Mouse (Mus musculus) embryo, embryonic 11.5 days (tissue): Measurements from ENCODE around the gene Dstn.

Experiments
- DNase-seq: peaks from one replicate; pipeline ENCODE4 v3.0.0-alpha.2; 2012; ENCODE audit warnings: low read depth, low spot score

The Dstn gene

GRCm38 (mm10) chr2:143915600-143916135 lies 548 bp downstream of the Dstn start:
- DNase-seq, result peak; percentile 32

GRCm38 (mm10) chr2:143916229-143916628 lies 1.1 kb downstream of the Dstn start:
- no peak for DNase-seq

- DNase-seq, result no peak
Observed at GRCm38 (mm10) chr2:143917622-143918021, 2.5 kb downstream of the Dstn start.

GRCm38 (mm10) chr2:143918831-143919502 lies 3.8 kb downstream of the Dstn start:
- DNase-seq, result no peak

- DNase-seq, result no peak
Observed at GRCm38 (mm10) chr2:143924085-143924484, 9.0 kb downstream of the Dstn start.

- no peak for DNase-seq
Observed at GRCm38 (mm10) chr2:143925826-143926225, 10.7 kb downstream of the Dstn start.

- no peak for DNase-seq
Observed at GRCm38 (mm10) chr2:143929607-143930311, 14.6 kb downstream of the Dstn start.

- DNase-seq, result no peak
Observed at GRCm38 (mm10) chr2:143932340-143932873, 17.3 kb downstream of the Dstn start.

GRCm38 (mm10) chr2:143933516-143933915 lies 18.4 kb downstream of the Dstn start:
- DNase-seq, result no peak

- no peak for DNase-seq
Observed at GRCm38 (mm10) chr2:143934439-143934838, 19.3 kb downstream of the Dstn start.

GRCm38 (mm10) chr2:143937861-143938260 lies 22.7 kb downstream of the Dstn start:
- DNase-seq, result no peak

- DNase-seq, result no peak
Observed at GRCm38 (mm10) chr2:143940406-143940805, 25.3 kb downstream of the Dstn start.

- DNase-seq, result no peak
Observed at GRCm38 (mm10) chr2:143944796-143945195, 29.7 kb downstream of the Dstn start.

GRCm38 (mm10) chr2:143945466-143946075 lies 30.5 kb downstream of the Dstn start:
- no peak for DNase-seq

GRCm38 (mm10) chr2:143946399-143946798 lies 31.3 kb downstream of the Dstn start:
- no peak for DNase-seq

GRCm38 (mm10) chr2:143947981-143948380 lies 32.9 kb downstream of the Dstn start:
- no peak for DNase-seq

GRCm38 (mm10) chr2:143948416-143948815 lies 33.3 kb downstream of the Dstn start:
- no peak for DNase-seq

GRCm38 (mm10) chr2:143949217-143949616 lies 34.1 kb downstream of the Dstn start:
- no peak for DNase-seq

- DNase-seq, result no peak
Observed at GRCm38 (mm10) chr2:143950290-143951027, 35.3 kb downstream of the Dstn start.

- no peak for DNase-seq
Observed at GRCm38 (mm10) chr2:143951028-143951420, 35.9 kb downstream of the Dstn start.

GRCm38 (mm10) chr2:143951546-143952315 lies 36.6 kb downstream of the Dstn start:
- DNase-seq, result no peak
